Mouse (Mus musculus) 3T3-L1 (cell line): ENCODE results near the gene Ddx10.
"Not testable (repeated sequence)": the region's sequence is repeated elsewhere in the genome, so short reads cannot be mapped to it uniquely, and the experiment has no call there.

Experiments used
- DNase-seq: peaks from one replicate; pipeline ENCODE4 v3.0.0-alpha.2; 2015; ENCODE audit warnings: low read depth, low spot score

Ddx10 gene

DNA sequence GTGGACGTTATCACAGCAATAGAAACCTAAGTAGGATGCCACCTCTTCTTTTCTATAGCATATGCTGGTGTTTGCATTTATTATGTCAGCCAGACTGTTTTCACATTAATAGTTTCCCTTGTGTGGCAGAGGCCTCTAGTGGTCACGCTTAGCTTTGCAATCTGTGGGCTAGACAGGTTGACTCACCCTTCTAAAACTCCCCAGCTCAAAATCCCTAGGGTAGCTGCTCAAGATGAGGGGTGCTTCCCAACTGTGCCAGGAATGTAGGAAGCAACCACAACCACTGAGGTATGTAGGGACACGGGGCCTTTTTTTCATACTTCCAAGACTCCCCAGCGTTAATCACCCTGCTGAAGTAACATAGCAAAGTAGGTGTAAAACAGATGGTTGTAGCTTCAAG is 103.6 kb downstream of the Ddx10 start:
- peak; percentile 89 for DNase-seq

DNA sequence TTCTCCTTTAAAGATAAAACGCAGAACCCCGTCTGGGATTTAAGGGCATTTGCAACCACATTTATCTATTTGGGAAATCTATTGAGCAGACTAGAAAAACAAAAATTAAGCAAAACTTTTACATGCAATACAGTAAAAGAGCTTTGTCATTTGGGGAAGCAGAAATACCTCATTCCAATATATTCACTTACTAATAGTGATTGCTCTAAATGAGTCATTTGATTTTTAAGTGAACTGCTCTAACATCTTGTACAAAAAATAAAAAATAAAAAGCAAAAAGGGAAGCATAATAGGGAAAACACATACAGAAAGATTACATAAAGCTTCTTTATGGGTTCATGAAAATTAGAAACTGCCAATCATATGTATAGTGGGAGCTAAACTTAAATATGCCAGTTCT is 104.3 kb downstream of the Ddx10 start:
- no peak for DNase-seq

DNA sequence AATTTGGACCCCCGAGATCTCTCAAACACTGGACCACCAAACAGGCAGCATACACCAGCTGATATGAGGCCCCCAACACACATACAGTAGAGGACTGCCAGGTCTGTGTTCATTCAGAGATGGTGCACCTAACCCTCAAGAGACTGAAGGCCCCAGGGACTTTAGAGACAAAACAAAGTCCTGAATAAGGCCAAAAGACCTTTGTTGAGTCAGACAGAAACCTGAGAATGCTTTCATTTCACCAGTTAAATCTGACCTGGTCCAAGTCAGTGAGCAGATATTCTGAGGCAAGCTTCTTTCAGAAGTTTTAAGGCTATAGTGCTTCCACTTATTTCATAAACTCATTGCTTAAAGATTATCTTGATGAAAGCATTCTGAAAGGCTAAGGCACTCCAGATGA is 105.4 kb downstream of the Ddx10 start:
- not testable (repeated sequence) for DNase-seq

DNA sequence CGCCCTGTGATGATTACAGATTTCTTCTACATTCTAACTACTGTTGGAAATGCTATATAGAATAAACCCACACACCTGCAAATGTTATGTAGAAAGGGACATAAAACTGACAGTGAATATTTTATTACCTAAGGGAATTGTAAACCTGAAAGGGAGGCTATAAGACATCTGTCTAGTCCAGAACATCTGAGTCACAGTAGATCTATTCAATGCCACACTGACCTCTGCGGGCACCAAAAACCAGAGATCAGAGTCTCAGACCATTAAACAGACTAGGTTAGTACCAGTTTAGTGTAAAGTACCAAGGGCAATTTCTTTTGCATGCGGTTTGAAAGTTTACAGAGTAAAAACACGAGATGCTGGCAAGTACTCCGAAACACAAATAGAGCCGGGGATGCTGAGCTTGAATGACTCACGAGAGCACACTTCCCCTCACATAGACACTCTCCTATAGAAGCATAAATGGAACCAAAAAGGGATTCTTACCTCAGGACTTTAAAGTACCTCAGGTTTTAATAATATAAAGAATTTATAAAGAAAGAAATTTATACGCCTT is 107.2 kb downstream of the Ddx10 start:
- no peak for DNase-seq

DNA sequence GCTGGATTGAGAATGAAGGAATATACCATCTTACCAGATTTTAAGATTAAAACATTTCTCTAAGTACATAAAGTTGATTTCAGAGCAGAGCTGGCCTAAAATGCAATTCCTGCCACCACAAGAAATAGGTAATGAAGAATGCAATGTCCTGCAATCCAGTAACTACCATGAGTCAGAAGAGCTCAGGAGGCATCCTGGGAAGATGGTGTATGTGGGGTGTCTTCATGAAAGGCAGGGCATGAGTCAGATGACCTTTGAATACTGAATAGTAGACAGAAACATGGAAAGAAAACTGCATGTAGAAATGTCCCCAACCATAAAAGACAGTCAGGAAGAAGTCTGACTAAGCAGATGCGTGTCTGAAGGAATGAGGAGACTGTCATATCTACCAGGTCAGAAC is 115.0 kb downstream of the Ddx10 start:
- peak; percentile 66 for DNase-seq

DNA sequence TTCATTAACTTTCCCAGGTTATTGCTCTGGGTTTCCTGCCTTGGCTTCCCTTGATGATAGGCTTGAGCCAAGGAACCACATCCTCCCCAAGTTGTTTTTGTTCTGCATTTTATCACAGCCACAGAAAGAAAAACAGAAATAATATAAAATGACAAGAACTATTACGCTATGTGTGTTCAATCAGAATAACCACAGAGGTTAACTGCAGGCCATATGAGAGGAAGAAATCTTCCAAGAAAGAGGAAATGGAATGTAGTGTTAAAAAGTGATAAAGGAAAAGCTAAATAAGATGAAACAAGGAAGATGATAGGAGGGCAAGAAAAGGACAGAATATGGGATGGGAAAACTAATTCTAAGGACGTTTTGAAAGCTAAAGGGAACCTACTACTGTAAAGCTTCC is 117.4 kb downstream of the Ddx10 start:
- no peak for DNase-seq

DNA sequence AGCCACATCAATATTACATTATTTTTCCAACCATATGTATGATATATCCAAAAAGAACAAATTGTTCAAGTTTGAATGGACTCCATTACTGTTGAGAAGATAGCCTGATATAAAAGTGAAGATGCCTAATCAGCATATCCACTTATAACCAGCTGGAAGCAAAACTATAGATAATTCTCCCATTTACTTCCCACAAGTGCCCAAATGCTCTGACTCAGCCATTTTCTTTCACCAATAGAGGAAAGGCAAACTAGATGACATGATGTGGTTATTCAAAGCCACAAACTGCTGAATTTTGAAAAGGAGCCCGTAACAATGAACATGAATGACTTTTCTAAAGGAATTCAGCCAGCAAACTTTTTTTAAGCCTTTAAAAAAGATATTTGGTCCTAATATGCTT is 146.8 kb downstream of the Ddx10 start:
- peak; percentile 44 for DNase-seq

DNA sequence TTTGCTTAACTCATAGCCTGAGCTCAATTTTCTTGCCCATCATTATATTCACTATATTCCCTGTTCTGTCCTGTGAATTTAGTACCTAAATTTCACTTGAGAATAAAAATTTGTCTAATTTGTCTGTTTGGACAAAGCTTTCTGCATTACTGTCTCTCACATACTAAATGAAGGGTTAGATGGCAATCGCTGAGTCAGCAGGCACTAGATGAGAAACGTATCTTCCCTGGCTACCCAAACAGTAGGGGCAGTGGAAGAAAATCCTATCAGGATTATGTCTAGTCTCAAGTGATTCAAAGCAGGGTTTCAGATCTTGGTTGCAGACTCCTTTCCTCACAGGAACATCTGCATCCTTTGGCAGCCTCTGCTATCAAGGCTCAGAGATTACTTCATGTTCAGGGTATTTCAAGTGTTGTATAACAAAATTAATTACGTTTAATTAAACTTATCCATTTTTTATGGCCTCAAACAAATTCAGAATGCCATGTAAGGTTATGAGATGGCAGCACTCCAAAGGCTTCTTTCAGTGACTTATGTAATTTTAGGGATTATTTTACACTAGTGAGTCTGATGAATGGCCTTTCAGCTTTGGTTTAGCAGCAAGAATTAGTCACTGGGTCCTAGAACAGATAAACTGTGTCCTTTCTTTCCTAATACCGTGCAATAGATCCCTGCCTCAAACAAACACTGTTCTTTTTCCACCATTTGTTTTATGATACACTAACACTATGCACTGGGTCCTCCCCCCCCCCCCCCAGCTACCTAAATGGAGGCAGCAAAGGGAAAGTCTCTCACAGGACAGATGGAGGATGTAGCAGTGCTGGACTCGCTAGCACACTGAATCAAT is 152.3 kb downstream of the Ddx10 start:
- peak; percentile 21 for DNase-seq

DNA sequence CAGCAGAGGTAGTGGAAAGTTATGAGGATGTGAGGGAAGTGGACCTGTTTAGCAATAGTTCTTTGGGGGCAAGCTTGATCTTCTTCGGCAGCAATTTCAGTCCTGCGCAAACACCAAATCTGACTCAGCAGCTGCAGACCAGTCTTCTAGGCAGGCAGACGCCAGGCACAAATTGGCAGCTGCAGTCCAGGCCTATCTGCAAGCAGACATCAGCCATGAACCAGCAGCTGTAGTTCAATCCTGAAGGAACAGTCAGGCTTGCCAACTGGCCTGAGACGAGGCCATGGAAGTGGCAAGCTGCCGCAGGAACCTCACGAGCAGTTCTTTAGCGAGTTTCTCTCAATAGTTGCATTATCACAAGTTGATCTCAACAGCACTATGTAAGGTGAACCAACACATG is 153.3 kb downstream of the Ddx10 start:
- DNase-seq = no peak

DNA sequence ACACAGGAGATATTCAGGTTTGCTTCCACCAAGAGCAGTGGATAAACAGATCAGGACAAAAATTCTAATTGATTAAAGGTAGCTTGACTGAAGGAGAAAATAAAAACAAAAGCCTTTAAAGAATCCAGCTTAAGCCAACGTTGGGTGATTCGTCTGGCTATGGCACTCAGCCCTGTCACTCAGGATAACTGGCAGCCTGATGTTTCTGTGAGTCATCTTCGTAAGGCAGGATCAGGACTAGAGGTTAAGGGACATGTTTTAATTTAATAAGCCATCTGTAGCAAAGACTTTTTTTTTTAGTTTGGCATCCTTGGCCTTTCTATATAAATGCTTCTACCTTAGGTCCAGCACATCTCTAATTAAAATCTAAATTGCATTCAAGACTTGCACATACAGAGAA is 170.2 kb downstream of the Ddx10 start:
- peak; percentile 73 for DNase-seq

DNA sequence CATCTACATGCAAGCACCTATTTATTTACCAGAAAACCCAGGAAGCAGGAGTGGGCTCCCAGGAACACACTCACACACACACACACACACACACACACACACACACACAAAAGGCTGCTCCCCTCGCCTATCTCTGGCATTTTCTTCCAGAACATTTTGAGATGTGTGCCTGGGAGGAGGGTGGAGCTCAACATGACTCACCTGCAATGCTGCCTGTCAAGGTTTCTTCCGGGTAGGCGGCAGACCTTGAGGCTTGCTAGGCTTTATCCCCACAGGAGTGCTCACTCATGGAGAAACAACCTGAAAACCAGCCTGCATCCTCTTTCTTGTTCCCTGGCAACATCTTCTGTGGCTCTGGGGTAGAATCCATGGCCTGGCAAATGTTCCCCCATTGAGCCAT is 171.9 kb downstream of the Ddx10 start:
- peak; percentile 28 for DNase-seq

DNA sequence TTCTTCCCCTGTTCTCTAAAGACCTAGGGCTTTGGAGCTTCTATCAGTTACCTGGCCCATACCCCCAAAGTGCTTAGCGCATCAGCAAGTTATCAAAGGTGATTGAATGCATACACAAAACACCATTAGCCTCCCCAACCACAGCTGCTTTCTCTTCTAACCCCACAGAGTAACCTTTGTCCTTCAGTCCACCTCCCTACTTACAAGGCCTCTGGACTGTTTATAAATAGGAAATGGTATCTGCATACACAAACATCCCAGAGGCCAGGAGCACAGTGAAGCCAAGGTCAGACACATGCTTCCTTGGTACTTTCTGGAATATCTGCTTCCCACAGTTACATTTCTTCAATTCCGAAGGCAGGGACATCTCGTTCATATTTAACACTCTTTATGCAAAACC is 173.4 kb downstream of the Ddx10 start:
- DNase-seq = no peak

DNA sequence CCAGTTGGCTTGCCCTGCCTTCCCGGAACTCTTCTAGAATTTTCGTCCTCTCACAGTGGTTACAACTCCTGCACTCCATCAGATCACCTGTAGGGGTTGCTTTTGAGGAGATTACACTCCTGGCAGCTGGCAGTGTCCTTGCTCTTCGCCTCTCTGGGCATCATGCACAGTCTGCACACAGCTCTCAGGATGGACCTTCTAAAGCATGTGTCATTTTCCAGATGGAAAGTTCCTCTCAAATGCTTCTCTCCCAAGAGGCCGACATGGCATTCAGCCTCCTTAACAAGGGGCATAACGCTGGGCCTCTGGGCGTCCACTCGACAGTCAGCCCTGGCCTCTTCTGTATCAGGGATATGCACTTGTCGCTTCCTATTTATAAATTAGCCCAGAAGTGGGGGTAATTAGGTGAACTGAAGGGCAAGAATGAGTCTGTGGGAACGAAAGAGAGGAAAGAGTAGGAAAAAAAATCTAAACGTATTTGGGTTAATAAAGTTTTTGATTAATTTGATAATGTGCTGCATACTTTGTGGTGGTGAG is 174.2 kb downstream of the Ddx10 start:
- DNase-seq = no peak

DNA sequence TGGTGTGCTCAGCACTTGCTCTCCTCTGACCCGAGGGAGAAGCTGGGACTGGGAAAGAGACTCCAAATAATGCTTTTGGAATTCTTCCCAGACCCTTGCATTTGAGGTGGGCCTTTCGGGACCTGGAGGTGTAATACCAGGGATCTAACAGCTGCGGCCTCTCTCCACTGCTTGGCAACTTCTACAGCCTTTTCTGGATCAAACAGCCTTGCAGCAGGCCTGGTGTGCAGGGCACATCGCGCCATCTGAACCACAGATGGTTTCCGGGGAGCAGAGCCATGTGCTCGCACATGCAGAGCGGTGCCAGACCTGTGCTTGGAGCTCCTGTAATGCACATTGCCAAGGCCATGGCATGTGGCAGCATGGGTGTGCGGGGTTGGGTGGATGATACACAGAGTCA is 175.8 kb downstream of the Ddx10 start:
- DNase-seq = no peak

DNA sequence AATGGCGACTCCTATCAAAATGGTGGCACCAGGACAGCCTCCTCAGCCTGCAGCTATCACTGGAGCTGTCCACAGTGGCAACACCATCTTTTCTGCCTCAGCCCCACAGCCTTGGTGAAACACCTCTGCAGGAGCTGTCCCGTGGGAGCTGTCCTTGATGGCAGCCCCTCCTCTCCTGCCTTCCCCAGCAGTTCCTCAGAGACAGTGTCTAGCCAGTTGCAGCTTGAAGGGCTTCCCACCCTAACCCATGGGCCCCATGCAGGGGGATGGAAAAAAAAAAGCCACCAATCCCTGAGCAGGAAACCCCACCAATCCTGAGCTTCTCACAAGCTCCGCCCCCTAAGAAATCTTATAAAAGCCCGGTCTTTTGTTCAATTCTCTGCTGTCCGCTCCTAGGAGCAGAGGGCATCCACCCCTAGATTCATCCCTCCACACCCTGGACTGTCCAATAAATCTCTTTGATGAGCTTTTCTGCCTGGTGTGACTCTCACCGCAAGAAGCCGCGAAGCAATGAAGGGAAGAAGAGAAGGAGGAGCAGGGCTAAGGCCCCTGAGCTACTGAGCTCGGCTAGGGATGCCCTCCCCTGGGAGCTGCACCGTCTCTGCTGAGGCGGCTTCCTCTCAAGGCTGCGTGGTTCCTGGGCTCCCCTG is 176.9 kb downstream of the Ddx10 start:
- DNase-seq = no peak

DNA sequence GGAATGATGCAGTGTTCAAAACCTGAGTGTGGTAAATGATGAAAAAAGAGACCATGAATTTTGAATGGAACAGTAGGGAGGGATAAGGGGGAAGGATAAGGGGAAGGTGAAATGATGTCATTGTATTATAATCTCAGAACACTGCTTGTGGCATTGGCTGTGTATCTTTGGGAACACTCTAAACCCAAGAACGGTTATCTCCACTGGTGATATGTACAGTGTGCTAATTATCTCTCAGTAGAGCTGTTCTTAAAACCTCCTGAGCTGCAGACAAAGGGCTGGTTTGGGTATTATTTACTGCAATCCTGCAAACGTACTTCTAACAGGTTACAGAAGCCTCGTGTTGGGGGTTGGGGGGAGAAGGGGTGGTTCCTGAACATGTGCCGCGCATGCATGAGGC is 179.7 kb downstream of the Ddx10 start:
- DNase-seq = no peak

DNA sequence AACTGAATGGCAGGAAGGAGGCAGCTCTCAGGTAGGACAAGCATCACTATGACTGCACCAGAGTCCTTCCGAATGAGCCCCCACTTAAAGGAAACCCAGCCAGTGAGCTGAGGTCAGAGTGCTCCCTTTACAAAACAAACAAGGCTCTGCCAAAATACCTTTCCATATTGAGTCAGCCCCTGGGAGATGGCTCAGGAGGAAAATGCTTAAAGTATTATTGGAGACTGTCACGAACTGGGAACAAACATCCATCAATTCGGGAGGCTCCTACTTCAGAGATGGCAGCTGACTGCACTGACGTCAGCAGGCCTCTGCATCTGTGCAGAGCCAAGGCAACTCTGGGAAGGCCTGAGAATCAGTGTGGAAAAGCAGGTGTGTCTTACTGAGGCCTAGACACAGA is 181.4 kb downstream of the Ddx10 start:
- peak; percentile 32 for DNase-seq

DNA sequence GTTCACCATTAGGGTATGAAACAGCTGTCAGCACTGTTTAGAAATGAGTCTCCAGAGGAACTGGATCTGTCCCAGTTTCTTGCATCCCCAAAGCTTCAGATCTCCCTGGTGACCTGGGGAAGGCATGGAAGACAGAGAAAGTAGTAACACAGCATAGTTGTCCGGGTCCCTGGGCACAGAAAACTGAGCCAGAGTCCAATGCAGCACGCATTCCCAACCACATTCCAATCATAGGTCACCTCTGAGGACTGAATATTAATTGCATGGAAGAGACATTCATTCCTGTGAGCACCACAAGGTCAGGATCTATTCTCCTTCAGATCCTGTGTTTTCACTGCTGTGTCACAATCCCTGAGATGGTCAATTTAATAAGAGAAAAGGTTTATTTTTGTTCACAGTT is 182.8 kb downstream of the Ddx10 start:
- peak; percentile 7 for DNase-seq

DNA sequence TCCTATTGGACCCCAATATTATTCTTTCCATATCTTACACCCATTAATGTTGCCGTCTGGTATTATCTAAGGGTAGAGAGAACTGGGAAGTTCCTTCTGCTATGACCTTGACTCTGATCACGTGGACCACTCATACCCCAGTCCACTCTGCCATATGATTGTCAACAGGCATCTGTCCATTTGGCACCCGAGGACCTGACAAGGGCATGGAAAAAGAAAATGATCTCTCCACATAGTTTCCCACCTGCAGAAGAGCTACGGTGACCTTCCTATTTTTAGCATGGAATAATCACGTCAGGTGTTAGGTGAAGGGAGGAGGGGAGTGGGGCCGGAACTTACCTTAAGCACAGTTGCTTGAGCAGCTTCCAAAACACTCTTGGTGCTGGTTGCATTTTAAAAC is 183.3 kb downstream of the Ddx10 start:
- no peak for DNase-seq

DNA sequence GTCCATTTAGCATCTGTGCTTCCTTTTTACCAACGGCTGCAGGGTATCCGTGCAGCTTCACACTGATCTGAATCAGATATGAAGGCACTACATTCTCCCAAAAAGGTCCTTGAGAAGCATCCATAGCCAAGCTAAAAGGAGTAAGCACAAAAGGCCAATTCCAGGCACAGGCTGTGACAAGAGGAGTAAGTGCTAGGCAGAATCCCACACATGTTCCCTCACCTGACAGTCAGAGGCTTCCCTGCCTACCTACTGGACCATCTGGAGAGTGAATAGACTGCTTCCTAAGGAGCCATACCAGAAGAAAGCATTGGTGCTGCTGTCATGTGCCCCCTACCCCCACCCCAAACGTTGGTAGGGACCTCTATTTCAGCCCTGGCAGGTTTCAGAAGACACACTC is 192.5 kb downstream of the Ddx10 start:
- no peak for DNase-seq
